Mouse (Mus musculus) olfactory bulb, adult 2 months (tissue): ENCODE data around the gene Ndufs3.

Experiments
- CTCF ChIP-seq: fragments of 200-500 bp; IDR thresholded peaks from 2 replicates; pipeline ENCODE4 v1.5.1; 2012; ENCODE audit warnings: low read depth, mild to moderate bottlenecking, low read length, moderate library complexity; ENCODE audit not compliant: insufficient read depth
- POLR2A ChIP-seq: fragments of 200-500 bp; IDR thresholded peaks from 2 replicates; pipeline ENCODE4 v1.6.1; 2012; ENCODE audit warnings: mild to moderate bottlenecking, low read depth, low read length, moderate library complexity; ENCODE audit not compliant: insufficient read depth

DNA sequence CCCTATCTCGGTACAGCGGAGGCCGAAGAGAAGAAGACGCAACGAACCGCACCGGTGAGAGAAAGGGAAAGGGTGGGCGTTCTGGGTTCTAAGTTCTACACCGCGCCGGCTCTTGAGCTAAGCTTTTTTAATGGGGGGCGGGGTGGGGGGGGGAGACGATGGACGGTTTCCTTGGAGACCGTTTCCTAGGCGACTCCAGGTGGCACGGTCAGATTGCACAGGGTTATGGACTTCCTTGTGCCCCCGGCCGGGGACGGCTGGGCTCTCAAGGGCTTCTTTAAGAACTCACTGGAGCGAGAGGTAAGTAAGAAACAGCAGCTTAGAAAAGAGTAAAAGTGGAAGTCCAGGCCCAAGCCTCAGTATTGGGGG is 213 bp upstream of the Ndufs3 start:
- TF ChIP-seq CTCF, result no peak
- TF ChIP-seq POLR2A, result no peak
